Mouse (Mus musculus): ENCODE results near the gene Zfy2.

Gene Zfy2

DNA sequence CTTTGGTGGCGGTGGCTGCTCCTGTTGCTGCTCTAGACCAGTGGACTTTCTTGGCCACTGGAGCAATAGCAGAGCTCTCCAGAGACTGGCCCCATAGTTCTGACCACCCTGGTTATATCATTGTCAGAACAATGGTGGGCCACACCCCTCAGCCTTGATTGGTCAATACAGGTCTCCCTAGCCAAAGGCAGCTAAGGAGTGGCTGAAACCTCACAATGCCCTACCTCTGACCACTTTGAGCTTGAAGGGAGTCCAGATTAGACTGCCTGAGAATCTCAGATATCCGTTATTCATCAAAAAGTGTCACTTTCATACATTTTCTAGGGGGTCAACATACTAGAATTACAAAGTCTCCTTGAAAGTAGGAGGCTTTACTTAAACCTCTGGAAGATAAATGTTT lies at the start of gene Zfy2:
Gene Zfy2, minus strand, starts transcription at position 101 of the 400 bp plus-strand sequence.
- DNase-seq (ENCODE audit: low read depth, low spot score), result no peak
